Mouse (Mus musculus): Measurements from ENCODE around the gene Atp9a. TPM values are rescaled to one million over a fixed set of nuclear protein-coding genes. Genes with fewer than 3 reads are reported as not detected.

The Atp9a gene
- polyA plus RNA-seq, 1 experiment from 2014 or later, result 24.1 TPM

GRCm38 (mm10) chr2:168731258-168731657 lies 11.0 kb downstream of the Atp9a start:
- H3K9ac ChIP-seq (ENCODE audit: low read length), result no peak overlapping the region
- no peak for ATAC-seq (ENCODE audit: low FRiP score, low TSS enrichment)
- H3K27ac ChIP-seq (replicated peaks), result no peak overlapping the region
- TF ChIP-seq CTCF (IDR thresholded peaks at IDR 0.05; ENCODE audit: low read depth) (no peak), EP300 (optimal IDR thresholded peaks at IDR 0.05) (no peak)
- no peak overlapping the region for H3K4me2 ChIP-seq (replicated peaks; ENCODE audit: low read depth)
- 82% methylated on average over 8 of the region's 8 CpGs for WGBS
- no peaks in the 10 kb centered on the region for H3K27me3 ChIP-seq (ENCODE audit: control insufficient read depth, insufficient read depth, low read length)
- H3K4me3 ChIP-seq (ENCODE audit: low read depth, low read length), result no peak overlapping the region
- H3K4me1 ChIP-seq (replicated peaks; ENCODE audit: control insufficient read depth, insufficient read depth), result no peaks in the 10 kb centered on the region
- no peaks in the 10 kb centered on the region for H3K9me3 ChIP-seq (ENCODE audit: control insufficient read depth, low read length)
- no peaks in the 10 kb centered on the region for H3K36me3 ChIP-seq (ENCODE audit: control insufficient read depth, insufficient read depth, low read length)
- no peak for DNase-seq (ENCODE audit: low spot score)

GRCm38 (mm10) chr2:168729736-168730135 lies 12.5 kb downstream of the Atp9a start:
- H3K9ac ChIP-seq (ENCODE audit: low read length), result no peak overlapping the region
- H3K36me3 ChIP-seq (ENCODE audit: control insufficient read depth, insufficient read depth, low read length), result no peaks in the 10 kb centered on the region
- H3K4me3 ChIP-seq (ENCODE audit: low read depth, low read length), result no peak overlapping the region
- H3K9me3 ChIP-seq (ENCODE audit: control insufficient read depth, low read length), result no peaks in the 10 kb centered on the region
- H3K27me3 ChIP-seq (ENCODE audit: control insufficient read depth, insufficient read depth, low read length), result no peaks in the 10 kb centered on the region
- WGBS, result 84% methylated on average over 12 of the region's 12 CpGs
- no peak overlapping the region for H3K4me2 ChIP-seq (replicated peaks; ENCODE audit: low read depth)
- ATAC-seq (ENCODE audit: low FRiP score, low TSS enrichment), result no peak
- no peak overlapping the region for H3K27ac ChIP-seq (replicated peaks)
- no peaks in the 10 kb centered on the region for H3K4me1 ChIP-seq (replicated peaks; ENCODE audit: control insufficient read depth, insufficient read depth)
- TF ChIP-seq CTCF (IDR thresholded peaks at IDR 0.05; ENCODE audit: low read depth) (0 out of 2 replicates have a peak, but pooled peaks have one; percentile 6), EP300 (optimal IDR thresholded peaks at IDR 0.05) (no peak)
- no peak for DNase-seq (ENCODE audit: low spot score)

- H3K36me3 ChIP-seq (ENCODE audit: control insufficient read depth, insufficient read depth, low read length), result no peaks in the 10 kb centered on the region
- H3K4me2 ChIP-seq (replicated peaks; ENCODE audit: low read depth), result no peak overlapping the region
- H3K27ac ChIP-seq (replicated peaks), result no peak overlapping the region
- whole genome bisulfite sequencing, result 32% methylated on average over 12 of the region's 12 CpGs
- no peaks in the 10 kb centered on the region for H3K4me1 ChIP-seq (replicated peaks; ENCODE audit: control insufficient read depth, insufficient read depth)
- H3K27me3 ChIP-seq (ENCODE audit: control insufficient read depth, insufficient read depth, low read length), result no peaks in the 10 kb centered on the region
- no peaks in the 10 kb centered on the region for H3K9me3 ChIP-seq (ENCODE audit: control insufficient read depth, low read length)
- ATAC-seq (ENCODE audit: low FRiP score, low TSS enrichment) (peak; percentile 49), DNase-seq (ENCODE audit: low spot score) (peak; percentile 49)
- H3K4me3 ChIP-seq (ENCODE audit: low read depth, low read length), result no peak overlapping the region
- no peak overlapping the region for H3K9ac ChIP-seq (ENCODE audit: low read length)
- TF ChIP-seq CTCF (IDR thresholded peaks at IDR 0.05; ENCODE audit: low read depth) (peak; percentile 14; the same call in 1 of the 2 replicates), EP300 (optimal IDR thresholded peaks at IDR 0.05) (no peak)
Measured at GRCm38 (mm10) chr2:168728045-168728444, 14.2 kb downstream of the Atp9a start.

GRCm38 (mm10) chr2:168726007-168726406 lies 16.2 kb downstream of the Atp9a start:
- Histone ChIP-seq H3K4me3 (ENCODE audit: low read depth, low read length) (no peak overlapping the region), H3K4me1 (replicated peaks; ENCODE audit: control insufficient read depth, insufficient read depth) (no peaks in the 10 kb centered on the region), H3K9me3 (ENCODE audit: control insufficient read depth, low read length) (no peaks in the 10 kb centered on the region), H3K27ac (replicated peaks) (no peak overlapping the region), H3K36me3 (ENCODE audit: control insufficient read depth, insufficient read depth, low read length) (no peaks in the 10 kb centered on the region), H3K4me2 (replicated peaks; ENCODE audit: low read depth) (no peak overlapping the region), H3K9ac (ENCODE audit: low read length) (no peak overlapping the region), H3K27me3 (ENCODE audit: control insufficient read depth, insufficient read depth, low read length) (no peaks in the 10 kb centered on the region)
- no peak for TF ChIP-seq CTCF (IDR thresholded peaks at IDR 0.05; ENCODE audit: low read depth)
- no peak for TF ChIP-seq EP300 (optimal IDR thresholded peaks at IDR 0.05)
- ATAC-seq (ENCODE audit: low FRiP score, low TSS enrichment), result peak; percentile 77
- DNase-seq (ENCODE audit: low spot score), result peak; percentile 66
- WGBS, result 35% methylated on average over 6 of the region's 6 CpGs

GRCm38 (mm10) chr2:168721313-168721712 lies 20.9 kb downstream of the Atp9a start:
- Histone ChIP-seq H3K9ac (ENCODE audit: low read length) (no peak overlapping the region), H3K4me2 (replicated peaks; ENCODE audit: low read depth) (no peak overlapping the region), H3K27me3 (ENCODE audit: control insufficient read depth, insufficient read depth, low read length) (no peaks in the 10 kb centered on the region), H3K4me3 (ENCODE audit: low read depth, low read length) (no peak overlapping the region), H3K9me3 (ENCODE audit: control insufficient read depth, low read length) (no peaks in the 10 kb centered on the region), H3K36me3 (ENCODE audit: control insufficient read depth, insufficient read depth, low read length) (no peaks in the 10 kb centered on the region), H3K4me1 (replicated peaks; ENCODE audit: control insufficient read depth, insufficient read depth) (no peaks in the 10 kb centered on the region), H3K27ac (replicated peaks) (no peak overlapping the region)
- ATAC-seq (ENCODE audit: low FRiP score, low TSS enrichment) (peak; percentile 71), DNase-seq (ENCODE audit: low spot score) (peak; percentile 60)
- no peak for TF ChIP-seq EP300 (optimal IDR thresholded peaks at IDR 0.05)
- no peak for TF ChIP-seq CTCF (IDR thresholded peaks at IDR 0.05; ENCODE audit: low read depth)
- 73% methylated on average over 14 of the region's 14 CpGs for WGBS

- Histone ChIP-seq H3K4me3 (ENCODE audit: low read depth, low read length) (no peak overlapping the region), H3K36me3 (ENCODE audit: control insufficient read depth, insufficient read depth, low read length) (no peaks in the 10 kb centered on the region), H3K4me1 (replicated peaks; ENCODE audit: control insufficient read depth, insufficient read depth) (no peaks in the 10 kb centered on the region), H3K9me3 (ENCODE audit: control insufficient read depth, low read length) (no peaks in the 10 kb centered on the region), H3K9ac (ENCODE audit: low read length) (no peak overlapping the region), H3K27me3 (ENCODE audit: control insufficient read depth, insufficient read depth, low read length) (no peaks in the 10 kb centered on the region), H3K4me2 (replicated peaks; ENCODE audit: low read depth) (no peak overlapping the region), H3K27ac (replicated peaks) (no peak overlapping the region)
- ATAC-seq (ENCODE audit: low FRiP score, low TSS enrichment) (no peak), DNase-seq (ENCODE audit: low spot score) (no peak)
- 64% methylated on average over 4 of the region's 4 CpGs for WGBS
- TF ChIP-seq EP300 (optimal IDR thresholded peaks at IDR 0.05) (no peak), CTCF (IDR thresholded peaks at IDR 0.05; ENCODE audit: low read depth) (peak; percentile 28; the same call in 1 of the 2 replicates)
Measured at GRCm38 (mm10) chr2:168719742-168720141, 22.5 kb downstream of the Atp9a start.

Data from stomach, postnatal 0 days (tissue).